In the genomic region with DNA sequence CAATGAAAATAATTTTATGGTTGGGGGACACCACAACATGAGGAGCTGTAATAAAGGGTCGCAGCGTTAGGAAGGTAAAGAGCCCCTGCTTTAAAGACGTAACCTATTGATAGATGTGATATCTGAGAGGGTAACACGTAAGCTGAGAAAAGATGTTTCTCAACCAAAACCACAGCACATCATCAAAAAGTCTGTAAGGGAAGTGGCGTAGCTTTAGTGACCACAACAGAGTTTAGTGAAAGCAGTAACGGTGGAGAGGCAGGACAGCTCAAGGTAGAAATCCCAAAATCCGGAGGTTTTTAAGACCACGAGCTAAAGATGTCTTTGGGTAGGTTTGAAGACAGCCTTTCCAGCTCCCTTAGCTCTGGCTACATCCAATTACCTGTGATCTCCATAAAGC, we compare ENCODE assay signal across 8 mouse cellular contexts. TPM values are rescaled to one million over a fixed set of nuclear protein-coding genes. Genes with fewer than 3 reads are reported as not detected.
A peak's percentile ranks its signal among the peaks of the same experiment; 100 is the strongest.
DNase-seq lines count a peak whose midpoint lies in the region; ATAC-seq and TF ChIP-seq lines count a peak whose summit lies in the region.

No protein-coding gene starts in this region.

- peaks cover 8% of the 10 kb centered on the region; the same call in 1 of the 2 replicates for H3K4me1 ChIP-seq in heart, embryonic 10.5 days
- H3K4me1 ChIP-seq in testis, adult 2 months (ENCODE audit: control insufficient read depth, insufficient read depth, low read length), result peaks cover 2% of the 10 kb centered on the region; the same call in 1 of the 2 replicates

- DNase-seq in heart, embryonic 10.5 days (ENCODE audit: low spot score), result no peak
- DNase-seq in heart, postnatal 4 days, result no peak
- no peak for DNase-seq in testis, postnatal 14 days (ENCODE audit: low spot score)
- DNase-seq in right cerebral cortex, postnatal 4 days, result no peak
- DNase-seq in layer of hippocampus, adult 18-20 months (ENCODE audit: low spot score in 2 of 2), result no peak

- H3K4me3 ChIP-seq in heart, embryonic 10.5 days, result no peak overlapping the region
- H3K4me3 ChIP-seq in testis, adult 2 months (ENCODE audit: control insufficient read depth, low read depth, low read length), result peak overlapping the region; percentile 38

- peaks cover 17% of the 10 kb centered on the region for H3K36me3 ChIP-seq in heart, embryonic 10.5 days
- H3K36me3 ChIP-seq in testis, adult 2 months (ENCODE audit: control insufficient read depth, insufficient read depth, low read length), result peaks cover 1% of the 10 kb centered on the region; the same call in 1 of the 2 replicates

- peak; percentile 40 for ATAC-seq in megakaryocyte progenitor cell, adult 5-6 weeks (replicated peaks; ENCODE audit: poor library complexity)
- no peak for ATAC-seq in megakaryocyte-erythroid progenitor cell, adult 5-6 weeks (replicated peaks; ENCODE audit: low FRiP score, low TSS enrichment, poor library complexity, severe bottlenecking)

- TF ChIP-seq CTCF in testis, adult 2 months (IDR thresholded peaks at IDR 0.05; ENCODE audit: control insufficient read depth, insufficient read depth, insufficient replicate concordance, low read depth, low read length), result no peak

- no peak for TF ChIP-seq POLR2A in testis, adult 2 months (IDR thresholded peaks at IDR 0.05; ENCODE audit: control insufficient read depth, low read depth, low read length)

- WGBS in heart, embryonic 10.5 days, result 94% methylated on average over 8 of the region's 8 CpGs

- H3K9me3 ChIP-seq in heart, embryonic 10.5 days, result no peaks in the 10 kb centered on the region

- H3K27me3 ChIP-seq in heart, embryonic 10.5 days (ENCODE audit: insufficient read depth, poor library complexity, severe bottlenecking), result no peaks in the 10 kb centered on the region
- no peaks in the 10 kb centered on the region for H3K27me3 ChIP-seq in testis, adult 2 months (ENCODE audit: control insufficient read depth, insufficient read depth, low read length)

- peak overlapping the region; percentile 100; the same call in 1 of the 2 replicates for H3K27ac ChIP-seq in heart, embryonic 10.5 days
- peak overlapping the region; percentile 79; the same call in 1 of the 2 replicates for H3K27ac ChIP-seq in testis, adult 2 months (ENCODE audit: control insufficient read depth, insufficient read depth, low read depth, low read length)

RNA-seq across cellular contexts. Expression of gene Dnaja1, which starts 1.0 kb away (rescaled TPM):
- 332 and 445 TPM in 2 replicates for polyA plus RNA-seq in heart, embryonic 10.5 days (2016; fragmentation: Nextera tagmentation; extraction: Ambion mirVana)
- 100 to 1,000 TPM; 107 to 108 TPM for total RNA-seq in heart, postnatal 4 days (2021)
- 16.7 and 22.3 TPM in 2 replicates for polyA plus RNA-seq in testis, adult 2 months (2012; rRNA removed)
- total RNA-seq in megakaryocyte progenitor cell, adult 5-6 weeks (2015), result 156 and 168 TPM in 2 replicates
- 332 and 482 TPM in 2 replicates for total RNA-seq in megakaryocyte progenitor cell, adult 5-6 weeks (2017)
- 141 and 157 TPM in 2 replicates for total RNA-seq in megakaryocyte-erythroid progenitor cell, adult 5-6 weeks (2014; fragmentation: Nextera tagmentation)
- total RNA-seq in megakaryocyte-erythroid progenitor cell, adult 5-6 weeks (2017), result 570 and 579 TPM in 2 replicates
- total RNA-seq in layer of hippocampus, adult 18-20 months (2021), result 100 to 1,000 TPM; 333 to 347 TPM

RNA-seq across cellular contexts. Expression of gene Aptx, which starts 17.9 kb away (rescaled TPM):
- 29.4 and 32.2 TPM in 2 replicates for polyA plus RNA-seq in heart, embryonic 10.5 days (2016; fragmentation: Nextera tagmentation; extraction: Ambion mirVana)
- total RNA-seq in heart, postnatal 4 days (2021), result 10 to 100 TPM; 18.8 to 21.0 TPM
- 95.8 and 98.7 TPM in 2 replicates for polyA plus RNA-seq in testis, adult 2 months (2012; rRNA removed)
- 11.3 and 21.4 TPM in 2 replicates for total RNA-seq in megakaryocyte progenitor cell, adult 5-6 weeks (2015)
- total RNA-seq in megakaryocyte progenitor cell, adult 5-6 weeks (2017), result 11.2 and 16.5 TPM in 2 replicates
- total RNA-seq in megakaryocyte-erythroid progenitor cell, adult 5-6 weeks (2014; fragmentation: Nextera tagmentation), result 9.3 and 15.6 TPM in 2 replicates
- 14.5 and 16.2 TPM in 2 replicates for total RNA-seq in megakaryocyte-erythroid progenitor cell, adult 5-6 weeks (2017)
- 10 to 100 TPM; 29.5 to 31.2 TPM for total RNA-seq in layer of hippocampus, adult 18-20 months (2021)

RNA-seq across cellular contexts. Expression of gene Smu1, which starts 36.8 kb away (rescaled TPM):
- polyA plus RNA-seq in heart, embryonic 10.5 days (2016; fragmentation: Nextera tagmentation; extraction: Ambion mirVana), result 125 and 158 TPM in 2 replicates
- total RNA-seq in heart, postnatal 4 days (2021), result 10 to 100 TPM; 46.6 to 49.3 TPM
- polyA plus RNA-seq in testis, adult 2 months (2012; rRNA removed), result 20.1 and 23.7 TPM in 2 replicates
- total RNA-seq in megakaryocyte progenitor cell, adult 5-6 weeks (2015), result 77.6 and 83.9 TPM in 2 replicates
- 141 and 143 TPM in 2 replicates for total RNA-seq in megakaryocyte progenitor cell, adult 5-6 weeks (2017)
- 78.1 and 94.5 TPM in 2 replicates for total RNA-seq in megakaryocyte-erythroid progenitor cell, adult 5-6 weeks (2014; fragmentation: Nextera tagmentation)
- total RNA-seq in megakaryocyte-erythroid progenitor cell, adult 5-6 weeks (2017), result 145 and 151 TPM in 2 replicates
- 10 to 100 TPM; 48.9 to 55.4 TPM for total RNA-seq in layer of hippocampus, adult 18-20 months (2021)
